Mouse (Mus musculus) thymus, adult 2 months (tissue): ENCODE data around the gene Tnfsf13.

Experiments used
- CTCF ChIP-seq: fragments of 200-500 bp; IDR thresholded peaks from 2 replicates; pipeline ENCODE4 v1.5.1; 2012; ENCODE audit warnings: mild to moderate bottlenecking, control low read depth, low read length, moderate library complexity, borderline replicate concordance; ENCODE audit not compliant: control insufficient read depth, poor library complexity, insufficient read depth; ENCODE audit errors: extremely low read depth
- POLR2A ChIP-seq: fragments of 200-500 bp; IDR thresholded peaks from 2 replicates; pipeline ENCODE4 v1.6.1; 2012; ENCODE audit warnings: mild to moderate bottlenecking, low read length, control low read depth, moderate library complexity; ENCODE audit not compliant: control insufficient read depth, poor library complexity, insufficient read depth; ENCODE audit errors: extremely low read depth

GRCm38 (mm10) chr11:69692196-69692811 is 6.7 kb upstream of the Tnfsf13 start:
- no peak for TF ChIP-seq POLR2A
- TF ChIP-seq CTCF = no peak
